Mouse (Mus musculus): Measurements from ENCODE around the gene Cib1. TPM values are rescaled to one million over a fixed set of nuclear protein-coding genes. Genes with fewer than 3 reads are reported as not detected.
A peak's percentile ranks its signal among the peaks of the same experiment; 100 is the strongest.

The Cib1 gene
- total RNA-seq, 2 experiments from 2014 or later: 18.4 to 19.9 TPM

DNA sequence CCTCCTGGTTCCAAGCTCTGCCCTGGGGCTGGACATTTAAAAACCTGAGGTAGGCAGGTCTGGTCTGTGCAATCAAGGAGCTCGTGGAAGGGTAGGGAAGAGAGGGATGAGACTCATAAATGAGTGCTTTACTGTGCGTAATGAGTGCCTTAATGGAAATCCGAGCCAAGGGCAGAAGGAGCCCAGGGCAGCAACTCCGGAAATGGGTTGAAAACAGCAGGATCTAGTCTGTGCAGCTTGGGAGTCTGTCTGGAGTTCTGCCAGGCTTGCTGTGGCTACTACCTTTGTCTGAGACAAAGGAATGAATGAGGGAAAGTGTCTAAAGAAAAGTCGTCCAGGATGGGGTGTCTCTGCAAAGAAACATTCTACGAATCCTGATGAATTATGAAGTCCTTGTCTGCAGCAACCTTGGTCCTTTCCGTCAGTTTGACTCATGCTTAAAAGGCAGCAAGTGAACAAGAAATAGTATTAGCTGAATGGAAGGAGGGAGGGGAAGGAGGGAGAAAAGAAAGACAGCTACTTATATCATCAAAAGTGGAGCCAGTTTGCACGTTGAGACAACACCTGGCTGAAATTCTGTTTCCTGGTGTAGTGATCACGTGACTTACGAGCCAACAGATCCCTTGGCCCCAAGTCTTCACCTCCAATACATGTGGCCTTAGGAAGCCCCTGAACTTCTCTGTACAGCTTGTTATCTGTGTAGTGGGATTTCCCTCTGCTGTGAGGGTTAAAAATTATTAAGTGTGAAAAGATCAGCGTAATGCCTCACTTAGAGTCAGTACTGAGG, 43.3 kb downstream of the Cib1 start:
- no peak for DNase-seq (ENCODE audit: low spot score in 2 of 2)
- intact Hi-C loops (cut with DNase I): no loop called here

DNA sequence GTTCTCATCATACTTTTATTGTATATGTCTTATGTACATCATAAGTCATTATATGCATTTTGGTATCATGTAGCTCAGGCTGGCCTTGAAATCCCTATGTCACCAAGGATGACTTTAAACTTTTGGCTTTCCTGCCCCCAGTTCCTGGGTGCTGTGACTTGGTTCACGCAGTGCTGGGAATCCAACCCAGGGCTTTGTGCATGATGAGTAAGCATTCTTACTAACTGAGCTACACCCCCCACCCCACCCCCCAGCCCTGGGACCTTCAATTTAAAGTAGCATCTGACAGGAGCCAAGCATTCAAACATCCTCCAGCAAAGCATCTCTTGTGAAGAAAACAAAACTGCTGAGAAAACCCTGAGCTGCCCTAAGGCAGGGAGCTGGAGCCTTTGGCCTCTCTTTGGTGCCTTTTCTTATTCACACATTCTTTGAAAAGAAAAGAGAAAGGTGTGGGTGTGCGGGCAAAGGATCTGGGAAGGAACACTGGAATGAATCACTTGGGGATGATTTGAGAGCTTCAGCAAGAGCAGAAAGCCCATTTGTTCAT, 44.0 kb downstream of the Cib1 start:
- intact Hi-C loops (cut with DNase I): no loop called here
- DNase-seq (ENCODE audit: low spot score in 2 of 2): peak in 1 of 2 experiments; percentile 41

DNA sequence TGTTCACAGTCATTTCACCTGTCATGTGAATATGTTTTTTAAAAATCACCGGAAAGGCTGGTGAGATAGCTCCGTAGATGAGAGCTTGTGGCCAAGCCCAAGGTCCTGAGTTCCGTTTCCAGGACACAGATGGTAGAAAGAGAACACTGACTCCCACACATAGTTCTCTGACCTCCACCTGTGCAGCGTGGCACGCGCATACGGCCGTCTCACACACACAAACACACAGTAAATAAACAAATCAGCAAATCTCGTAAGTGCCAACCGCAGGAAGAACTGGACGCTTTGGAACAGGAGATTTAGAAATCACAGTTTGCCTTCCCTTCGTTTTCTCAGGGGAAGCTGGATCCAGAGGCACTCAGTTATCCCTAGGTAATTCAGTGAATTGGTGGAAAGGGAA, 45.1 kb downstream of the Cib1 start:
- DNase-seq (ENCODE audit: low spot score in 2 of 2): no peak
- intact Hi-C loops (cut with DNase I): no loop called here

DNA sequence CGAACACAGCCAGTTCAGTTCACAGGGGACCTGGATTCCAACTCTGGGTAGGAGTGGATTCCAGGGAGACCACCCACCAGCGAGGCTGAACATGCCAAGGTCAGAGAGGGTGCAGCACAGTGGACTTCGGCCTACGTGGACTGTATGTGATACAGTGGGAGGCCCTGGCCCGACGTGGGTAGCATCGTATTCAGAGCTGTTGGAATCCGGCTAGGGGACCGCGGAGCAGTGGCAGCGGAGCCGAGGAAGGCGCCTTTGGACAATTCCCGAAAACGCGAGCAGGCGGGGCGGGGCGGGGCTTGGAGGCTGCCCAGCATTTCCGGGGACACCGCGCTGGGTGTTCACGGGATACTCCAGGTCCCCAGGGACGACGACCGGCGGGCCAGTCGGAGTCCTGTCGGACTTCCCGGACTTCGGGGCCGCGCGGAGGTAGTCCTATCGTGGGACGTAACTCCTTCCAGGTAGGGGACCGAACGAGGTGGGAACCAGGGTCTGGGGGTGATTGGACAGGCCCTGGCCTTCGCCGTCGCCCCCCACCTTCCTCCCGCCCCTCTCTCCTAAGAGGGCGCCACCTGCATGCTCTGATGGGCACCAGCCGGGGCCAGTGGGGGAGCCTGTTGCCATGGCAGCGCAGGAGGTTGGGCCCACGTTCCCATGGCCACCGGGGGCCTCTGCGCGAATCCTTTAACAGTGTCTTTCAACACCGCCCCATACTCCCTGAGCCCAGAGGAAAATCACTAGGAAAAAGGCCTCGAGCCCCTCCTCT, 45.9 kb downstream of the Cib1 start, which contains the start of gene Sema4b:
Sema4b (plus strand) TSS at position 311 of the 766 bp plus-strand sequence.
- intact Hi-C loops (cut with DNase I): no loop called here
- peak; percentile 95 for DNase-seq (ENCODE audit: low spot score in 2 of 2)

DNA sequence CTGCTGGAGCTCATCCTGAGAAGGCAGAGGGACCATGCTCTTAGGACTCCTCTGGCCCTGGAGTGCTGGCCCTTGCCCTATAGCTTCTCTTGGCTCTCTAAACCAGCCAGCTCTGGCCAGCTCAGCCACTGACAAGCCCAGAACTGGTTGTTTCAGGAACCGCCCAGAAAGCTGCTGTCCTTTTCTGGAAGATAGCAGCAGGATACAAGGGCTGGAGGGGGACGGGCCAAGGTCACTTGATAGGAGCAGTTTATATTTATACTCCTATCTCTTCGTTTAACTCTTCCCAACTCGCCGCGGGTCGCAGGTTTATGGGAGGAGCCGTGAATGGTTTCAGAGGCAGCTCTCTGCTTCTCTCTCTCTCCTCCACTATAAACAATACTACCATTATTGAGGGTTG, 46.6 kb downstream of the Cib1 start:
- intact Hi-C loops (cut with DNase I): no loop called here
- no peak for DNase-seq (ENCODE audit: low spot score in 2 of 2)

DNA sequence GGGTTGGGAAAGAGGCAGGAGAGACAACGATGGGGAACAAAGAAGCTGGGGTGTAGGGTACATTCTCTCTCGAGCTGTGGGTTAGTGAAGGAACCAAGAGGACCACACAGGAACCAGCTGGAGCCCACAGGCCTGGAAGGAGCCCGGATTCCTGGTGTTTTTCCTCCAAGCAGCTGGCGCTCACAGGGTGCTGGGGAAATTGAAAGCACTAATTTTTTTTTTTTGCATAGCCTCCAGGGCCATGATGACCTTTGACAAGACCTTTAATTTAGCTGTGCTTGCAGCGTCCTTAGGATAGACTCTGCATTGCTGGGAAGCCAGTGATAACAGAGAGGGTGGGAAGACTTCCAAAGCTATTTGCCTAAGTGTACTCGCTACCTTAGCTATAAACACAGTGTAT, 47.6 kb downstream of the Cib1 start:
- intact Hi-C loops (cut with DNase I): no loop called here
- no peak for DNase-seq (ENCODE audit: low spot score in 2 of 2)

DNA sequence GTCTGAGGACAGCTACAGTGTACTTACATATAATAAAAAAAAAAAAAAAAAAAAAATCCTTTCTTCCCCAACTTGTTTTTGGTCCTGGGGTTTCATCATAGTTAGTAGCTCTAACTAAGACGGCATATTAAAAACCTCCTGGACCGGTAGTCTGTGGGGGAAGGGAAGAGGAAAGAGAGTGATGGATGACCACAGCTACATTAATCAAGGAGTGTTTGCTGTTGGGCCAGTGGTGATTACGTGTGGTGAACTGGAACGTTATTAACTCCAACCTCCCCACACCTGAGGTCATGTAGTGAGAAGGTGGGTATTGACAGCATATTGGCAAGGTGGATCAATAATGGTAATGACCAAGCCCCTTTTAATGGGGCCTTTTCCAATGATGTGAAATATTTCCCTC, 48.1 kb downstream of the Cib1 start:
- DNase-seq (ENCODE audit: low spot score in 2 of 2): no peak
- intact Hi-C loops (cut with DNase I): no loop called here

DNA sequence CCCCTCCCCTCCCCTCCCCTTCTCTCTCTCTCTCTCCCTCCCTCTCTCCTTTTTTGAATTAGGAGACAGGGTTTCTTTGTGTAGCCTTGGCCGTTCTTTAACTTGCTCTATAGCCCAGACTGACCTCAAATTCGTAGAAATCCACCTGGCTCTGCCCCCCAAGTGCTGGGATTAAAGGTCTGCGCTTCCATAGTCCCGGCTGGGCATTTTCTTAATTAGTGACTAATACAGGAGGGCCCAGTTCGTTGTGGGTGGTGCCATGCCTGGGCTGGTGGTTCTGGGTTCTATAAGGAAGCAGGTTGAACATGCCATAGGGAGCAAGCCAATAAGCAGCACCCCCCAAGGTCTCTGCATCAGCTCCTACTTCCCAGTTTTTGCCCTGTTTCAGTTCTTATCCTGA, 48.6 kb downstream of the Cib1 start:
- intact Hi-C loops (cut with DNase I): no loop called here
- no peak for DNase-seq (ENCODE audit: low spot score in 2 of 2)

DNA sequence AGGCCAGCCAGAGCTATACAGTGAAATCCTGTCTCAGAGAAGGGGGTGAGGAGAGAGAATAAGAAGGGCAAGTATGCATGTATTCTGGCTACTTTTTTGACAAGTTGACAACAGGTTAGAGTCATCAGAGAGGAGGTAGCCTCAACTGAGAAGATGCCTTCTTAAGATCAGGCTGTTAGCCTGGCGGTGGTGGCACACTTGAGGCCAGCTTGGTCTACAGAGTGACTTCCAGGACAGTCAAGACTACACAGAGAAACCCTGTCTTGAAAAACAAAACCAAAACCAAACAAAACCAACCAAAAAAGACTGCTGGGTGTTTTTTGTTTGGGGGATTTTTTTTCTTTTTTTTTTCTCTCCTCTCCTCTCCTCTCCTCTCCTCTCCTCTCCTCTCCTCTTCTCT, 49.1 kb downstream of the Cib1 start:
- DNase-seq (ENCODE audit: low spot score in 2 of 2): no peak
- intact Hi-C loops (cut with DNase I): no loop called here

DNA sequence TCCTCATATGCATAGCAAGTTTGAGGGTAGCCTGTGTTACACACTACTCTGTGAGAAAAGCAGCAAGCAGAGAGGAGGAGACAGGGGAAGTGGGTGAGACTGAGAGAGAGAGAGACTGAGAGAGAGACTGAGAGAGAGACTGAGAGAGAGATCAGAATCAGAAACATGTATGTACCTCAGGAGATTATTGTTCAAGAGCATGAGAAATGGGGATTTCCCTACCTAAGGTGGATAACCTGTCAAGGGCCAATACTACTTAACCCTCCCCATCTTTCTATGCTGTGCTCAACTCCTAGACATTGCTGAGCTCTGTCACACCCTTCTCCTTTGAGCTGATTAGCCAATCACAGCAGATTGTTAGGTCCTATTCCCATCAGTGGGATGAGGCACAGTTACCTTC, 50.5 kb downstream of the Cib1 start:
- DNase-seq (ENCODE audit: low spot score in 2 of 2): no peak
- intact Hi-C loops (cut with DNase I): no loop called here

DNA sequence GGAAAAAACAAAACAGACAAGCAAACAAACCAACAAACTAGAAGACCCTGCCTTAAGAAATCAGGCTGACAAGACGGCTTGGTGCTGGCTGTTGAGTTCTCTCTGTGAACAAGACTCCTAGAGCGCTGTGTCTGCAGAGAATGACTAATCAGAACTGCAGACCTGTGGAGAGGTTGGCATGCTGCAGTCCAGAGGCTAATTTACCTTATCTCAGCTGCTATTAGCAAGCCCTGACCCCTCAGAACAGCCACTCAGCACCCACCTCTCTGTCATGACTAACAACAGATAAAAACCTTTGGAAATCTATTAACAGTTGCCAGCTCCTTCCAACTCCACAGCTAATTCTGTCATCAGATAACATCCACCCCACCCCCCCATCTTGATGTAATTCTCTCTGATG, 51.5 kb downstream of the Cib1 start:
- no peak for DNase-seq (ENCODE audit: low spot score in 2 of 2)
- intact Hi-C loops (cut with DNase I): no loop called here

DNA sequence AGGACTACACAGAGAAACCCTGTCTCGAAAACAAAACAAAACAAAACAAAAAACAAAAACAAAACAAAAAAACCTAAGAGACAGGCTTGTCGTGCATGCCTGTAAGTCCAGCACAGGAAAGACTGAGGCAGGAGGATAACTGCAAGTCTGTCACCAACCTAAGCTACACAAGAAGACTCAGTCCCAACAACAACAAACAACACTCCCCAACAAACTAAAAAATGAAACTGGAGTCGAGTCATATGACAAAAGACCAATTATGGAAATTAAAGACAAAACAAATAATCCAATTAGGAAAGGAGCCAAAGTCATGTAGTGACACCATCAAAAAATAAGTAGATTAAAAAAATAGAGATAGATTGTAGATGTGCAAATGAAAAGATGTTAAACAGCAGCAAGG, 52.4 kb downstream of the Cib1 start:
- no peak for DNase-seq (ENCODE audit: low spot score in 2 of 2)
- intact Hi-C loops (cut with DNase I): no loop called here

DNA sequence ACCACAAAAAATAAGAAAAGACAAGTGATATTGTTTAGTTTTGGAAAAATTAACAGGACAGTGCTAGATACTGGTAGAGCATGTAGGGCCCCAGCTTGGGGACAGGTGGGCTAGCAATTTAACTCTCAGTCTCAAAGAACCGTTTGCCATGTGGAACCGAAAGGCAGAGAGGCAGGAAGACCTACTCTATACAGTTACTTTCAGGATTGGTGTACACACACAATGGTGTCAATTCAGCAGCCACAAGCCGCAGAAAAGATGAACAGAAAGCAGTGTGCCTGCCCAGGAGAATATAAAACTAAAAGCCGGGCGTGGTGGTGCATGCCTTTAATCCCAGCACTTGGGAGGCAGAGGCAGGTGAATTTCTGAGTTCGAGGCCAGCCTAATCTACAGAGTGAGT, 52.8 kb downstream of the Cib1 start:
- intact Hi-C loops (cut with DNase I): no loop called here
- DNase-seq (ENCODE audit: low spot score in 2 of 2): no peak

DNA sequence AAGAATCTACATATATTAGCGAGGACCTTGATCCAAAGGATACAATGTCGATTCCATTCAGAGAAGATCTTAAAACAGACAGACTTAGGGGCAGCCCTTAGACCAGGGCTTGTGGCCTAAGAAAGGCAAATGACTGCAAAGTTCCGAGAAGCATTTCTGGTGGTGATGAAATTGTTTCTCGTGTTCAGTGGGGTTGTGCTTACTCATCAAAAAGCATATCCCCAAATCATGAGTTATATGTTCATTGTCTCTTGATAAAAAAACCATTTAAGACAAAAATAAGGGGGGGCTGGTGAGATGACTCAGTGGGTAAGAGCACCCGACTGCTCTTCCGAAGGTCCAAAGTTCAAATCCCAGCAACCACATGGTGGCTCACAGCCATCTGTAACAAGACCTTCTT, 53.3 kb downstream of the Cib1 start:
- DNase-seq (ENCODE audit: low spot score in 2 of 2): no peak
- intact Hi-C loops (cut with DNase I): no loop called here

DNA sequence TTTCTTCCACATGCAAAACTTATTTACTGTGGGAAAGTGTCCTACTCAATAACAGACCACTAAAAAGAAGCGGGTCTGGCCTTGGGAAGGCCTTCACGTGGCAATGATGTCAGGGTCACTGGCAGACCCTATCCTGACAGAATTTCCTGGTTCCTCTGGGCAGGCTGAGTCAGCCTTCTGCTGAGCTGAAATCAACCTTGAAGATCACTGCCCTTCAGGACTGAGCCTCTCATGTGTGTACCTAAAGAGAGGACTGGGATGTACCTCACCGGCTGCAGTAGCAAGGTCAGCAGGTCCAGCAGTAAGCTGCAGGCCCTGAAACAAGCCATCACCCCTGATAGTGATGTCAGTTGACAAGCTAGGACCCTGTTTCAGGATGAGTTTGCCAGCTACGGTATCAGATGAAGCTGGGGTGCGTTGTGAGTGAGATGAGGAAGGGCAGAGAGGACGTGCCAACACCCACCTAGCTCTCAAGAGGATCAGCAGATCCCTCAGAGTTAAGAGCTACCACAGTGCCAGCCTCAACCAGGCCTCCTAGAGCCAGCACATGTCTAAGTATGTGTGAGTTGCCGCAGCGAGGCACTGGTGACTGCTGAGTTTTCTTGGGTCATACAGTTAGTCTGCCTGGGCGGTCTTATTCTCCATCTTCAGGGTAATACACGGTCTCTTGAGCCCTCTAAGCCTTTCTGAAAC, 54.4 kb downstream of the Cib1 start:
- intact Hi-C loops (cut with DNase I): no loop called here

DNA sequence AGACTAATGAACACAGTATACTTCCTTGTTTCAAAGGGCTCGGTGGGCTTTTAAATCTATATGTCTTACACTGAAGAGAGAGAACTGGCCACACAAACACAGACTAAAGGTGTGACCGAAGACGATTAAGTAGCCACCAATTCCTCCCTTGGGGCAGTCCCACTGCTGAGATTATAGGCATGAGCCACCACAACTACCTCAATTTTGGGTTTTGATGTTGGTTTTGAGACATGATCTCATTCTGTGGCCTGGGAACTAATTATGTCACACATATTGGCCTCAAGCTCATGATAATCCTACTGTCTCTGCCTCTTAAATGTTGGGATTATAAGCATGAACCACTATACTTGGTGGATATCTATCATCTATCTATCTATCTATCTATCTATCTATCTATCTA, 55.2 kb downstream of the Cib1 start:
- intact Hi-C loops (cut with DNase I): no loop called here
- no peak for DNase-seq (ENCODE audit: low spot score in 2 of 2)

More for the DNA sequence above, 54.4 kb downstream of the Cib1 start:
- no peak for DNase-seq (ENCODE audit: low spot score in 2 of 2)

All from left cerebral cortex, postnatal 25 days (tissue).